Mouse (Mus musculus) forebrain, postnatal 0 days (tissue): Measurements from ENCODE around the gene Golgb1. TPM values are rescaled to one million over a fixed set of nuclear protein-coding genes. Genes with fewer than 3 reads are reported as not detected.
"Not testable (repeated sequence)": the region's sequence is repeated elsewhere in the genome, so short reads cannot be mapped to it uniquely, and the experiment has no call there.

ENCODE experiments used
- ATAC-seq: fragments of 200-750 bp; cut with Nextera tagmentation; 2 replicates; pipeline ENCODE4 v1.8.0; 2017; ENCODE audit warnings: mild to moderate bottlenecking, moderate library complexity
- DNase-seq: peaks from one replicate; pipeline ENCODE4 v3.0.0-alpha.2; 2015
- H3K27ac ChIP-seq: fragments of 300-500 bp; sonication (generic); 2 replicates; pipeline ENCODE4 v1.5.1; 2014; ENCODE audit warnings: low read depth, mild to moderate bottlenecking, antibody characterized with exemption, low read length, moderate library complexity, mixed read lengths
- H3K27me3 ChIP-seq: fragments of 300-500 bp; sonication (generic); 2 replicates; pipeline ENCODE4 v1.6.1; 2014; ENCODE audit warnings: mild to moderate bottlenecking, low read length, mixed read lengths; ENCODE audit not compliant: insufficient read depth
- H3K36me3 ChIP-seq: fragments of 300-500 bp; sonication (generic); 2 replicates; pipeline ENCODE4 v1.6.1; 2014; ENCODE audit warnings: mild to moderate bottlenecking, moderate library complexity; ENCODE audit not compliant: insufficient read depth
- H3K4me1 ChIP-seq: fragments of 300-500 bp; sonication (generic); 2 replicates; pipeline ENCODE4 v1.6.1; 2014; ENCODE audit warnings: antibody characterized with exemption; ENCODE audit not compliant: insufficient read depth
- H3K4me2 ChIP-seq: fragments of 300-500 bp; sonication (generic); 2 replicates; pipeline ENCODE4 v1.6.1; 2014; ENCODE audit warnings: low read depth, mild to moderate bottlenecking, moderate library complexity
- H3K4me3 ChIP-seq: fragments of 300-500 bp; sonication (generic); 2 replicates; pipeline ENCODE4 v1.5.1; 2014; ENCODE audit warnings: low read depth, low read length, mixed read lengths
- H3K9ac ChIP-seq: fragments of 300-500 bp; sonication (generic); 2 replicates; pipeline ENCODE4 v1.6.1; 2014; ENCODE audit warnings: mild to moderate bottlenecking
- H3K9me3 ChIP-seq: fragments of 300-500 bp; sonication (generic); 2 replicates; pipeline ENCODE4 v1.6.1; 2016; ENCODE audit warnings: low read length
- CTCF ChIP-seq: sonication (generic); IDR thresholded peaks from 2 replicates; pipeline ENCODE4 v1.5.1; 2016; ENCODE audit warnings: antibody characterized with exemption, control low read depth, low read depth
- whole genome bisulfite sequencing: fragments of 180-500 bp; shearing (Covaris S2); extraction: QIAGEN DNeasy Blood & Tissue Kit; methylation state at CpG from one replicate; pipeline ENCODE4 v1.1.7; 2014; 5-methylcytosine and 5-hydroxymethylcytosine counted together
- polyA plus RNA-seq: library from polyadenylated mRNA; unstranded; fragments of >200 nt; fragmentation: Nextera tagmentation; extraction: Ambion mirVana; gene quantifications from 2 replicates; pipeline ENCODE4 v1.2.1, GENCODE M21; 2015
- total RNA-seq: library from RNA; depleted of rRNA; stranded (reverse); fragments of >200 nt; gene quantifications from 2 replicates; pipeline ENCODE4 v1.2.3, GENCODE M21; 2014; rRNA removed

The Golgb1 gene
- total RNA-seq (22.4 and 30.2 TPM in 2 replicates), polyA plus RNA-seq (63.2 and 87.1 TPM in 2 replicates)

- Histone ChIP-seq H3K4me2 (peak within 1 kb of the TSS; percentile 81), H3K9me3 (no peaks in the 10 kb centered on the region), H3K9ac (peak within 1 kb of the TSS; percentile 77), H3K4me1 (peaks cover 5% of the 10 kb centered on the region), H3K27me3 (no peaks in the 10 kb centered on the region), H3K36me3 (peaks cover 12% of the 10 kb centered on the region), H3K27ac (peak within 1 kb of the TSS; percentile 88), H3K4me3 (peak within 1 kb of the TSS; percentile 98)
- TF ChIP-seq CTCF, result peak; percentile 26
- ATAC-seq (peak; percentile 99), DNase-seq (peak; percentile 99)
- WGBS, result under 1% methylated on average over 43 of the region's 43 CpGs
Observed at GRCm38 (mm10) chr16:36874583-36875275, at the start of gene Golgb1, which contains the start of gene Eaf2. TSS of gene Golgb1 (plus strand) at chr16:36875140. TSS of gene Eaf2 (minus strand) at chr16:36875003.

DNA sequence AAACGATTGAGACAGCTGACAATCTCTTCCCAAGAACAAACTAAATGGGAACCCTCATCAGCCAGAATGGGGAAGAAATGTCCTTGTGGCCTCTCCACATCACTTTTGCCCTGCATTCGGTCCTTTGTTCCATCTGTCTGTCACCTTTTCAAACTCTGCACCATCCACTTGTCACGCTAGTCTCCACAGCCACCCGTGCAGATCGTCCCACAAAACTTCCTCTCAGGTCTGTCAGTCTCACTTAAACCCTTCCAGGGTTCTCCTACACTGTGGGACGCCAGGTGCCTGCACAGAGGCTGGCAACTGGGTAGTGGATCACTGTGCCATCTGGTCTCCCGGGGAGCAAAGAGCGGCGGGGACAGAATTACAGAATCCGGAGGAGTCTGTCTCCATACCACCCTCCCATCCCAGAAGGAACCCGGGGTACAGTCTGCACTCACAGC is 47.3 kb upstream of the Golgb1 start:
- Histone ChIP-seq H3K36me3 (no peaks in the 10 kb centered on the region), H3K4me1 (peaks cover 11% of the 10 kb centered on the region), H3K4me2 (peak overlapping the region; percentile 82), H3K27ac (no peak overlapping the region), H3K4me3 (peak overlapping the region; percentile 76), H3K27me3 (peaks cover 3% of the 10 kb centered on the region; the same call in 1 of the 2 replicates), H3K9ac (peak overlapping the region; percentile 95; the same call in 1 of the 2 replicates), H3K9me3 (no peaks in the 10 kb centered on the region)
- ATAC-seq (no peak), DNase-seq (no peak)
- WGBS, result 5% methylated on average over 11 of the region's 11 CpGs
- no peak for TF ChIP-seq CTCF

DNA sequence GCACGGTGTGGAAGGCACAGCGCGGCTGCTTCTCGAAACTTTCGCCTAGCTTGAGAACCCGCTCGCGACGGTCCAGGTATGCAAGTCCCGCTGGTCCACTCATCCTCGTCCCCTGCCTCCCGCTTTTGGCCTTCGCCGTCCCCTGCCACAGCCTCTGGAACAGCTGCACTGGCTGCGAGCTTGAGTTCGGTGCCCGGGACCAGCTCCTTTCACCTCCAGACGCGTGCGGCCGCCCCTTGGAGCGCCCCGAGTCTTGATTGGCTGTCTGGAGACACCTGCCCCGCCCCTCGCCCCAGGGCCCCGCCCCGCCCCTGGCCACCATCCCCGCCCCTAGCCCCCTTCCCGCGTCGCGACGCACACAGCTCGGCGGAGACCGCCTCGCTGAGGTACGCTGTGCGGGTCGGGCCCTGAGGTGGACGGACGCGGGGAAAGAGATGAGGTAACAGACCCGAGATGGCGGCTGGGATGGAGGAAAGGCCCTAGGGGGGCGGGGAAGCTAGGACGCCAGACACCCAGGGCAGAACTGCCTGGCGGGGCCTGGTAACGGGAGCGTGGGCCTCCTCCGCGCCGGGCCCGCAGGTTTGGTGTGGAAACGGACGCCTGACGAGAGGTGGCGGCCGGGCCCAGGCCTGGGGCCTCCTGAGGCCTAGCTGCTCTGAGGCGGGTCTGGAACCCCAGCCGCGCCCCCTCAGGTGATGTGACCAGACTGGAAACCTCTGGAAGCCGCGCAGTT is 46.7 kb upstream of the Golgb1 start, which contains the start of gene Iqcb1:
Gene Iqcb1 (plus strand): TSS at position 332 of the 733 bp plus-strand sequence.
- DNase-seq, result peak; percentile 88
- peaks cover 11% of the 10 kb centered on the region for H3K4me1 ChIP-seq
- ATAC-seq, result peak; percentile 99
- WGBS, result 2% methylated on average over 62 of the region's 64 CpGs
- H3K4me3 ChIP-seq, result peak within 1 kb of the TSS; percentile 76
- TF ChIP-seq CTCF, result no peak
- peaks cover 3% of the 10 kb centered on the region; the same call in 1 of the 2 replicates for H3K27me3 ChIP-seq
- H3K4me2 ChIP-seq, result peak within 1 kb of the TSS; percentile 82
- peak within 1 kb of the TSS; percentile 95 for H3K9ac ChIP-seq
- H3K36me3 ChIP-seq, result no peaks in the 10 kb centered on the region
- peak within 1 kb of the TSS; percentile 79 for H3K27ac ChIP-seq
- no peaks in the 10 kb centered on the region for H3K9me3 ChIP-seq

DNA sequence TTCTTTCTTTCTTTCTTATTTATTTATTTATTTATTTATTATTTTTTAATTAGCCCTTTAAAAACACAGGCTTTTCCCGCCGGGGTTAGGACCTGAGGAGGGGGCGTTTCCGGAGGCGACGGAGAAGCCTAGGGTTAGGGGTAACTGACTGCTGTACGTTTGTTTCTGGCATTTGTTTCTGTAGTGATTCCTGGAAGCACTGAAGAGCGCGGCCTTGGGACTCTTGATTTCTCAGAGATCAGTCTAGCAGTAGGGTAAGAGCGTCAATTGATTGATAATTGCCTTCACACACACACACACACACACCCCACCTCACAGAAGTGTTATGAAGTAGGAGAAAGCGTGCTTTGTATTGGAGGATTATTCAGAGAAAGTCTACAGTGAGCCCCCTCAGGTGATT is 46.1 kb upstream of the Golgb1 start:
- H3K9me3 ChIP-seq, result no peaks in the 10 kb centered on the region
- H3K27ac ChIP-seq, result no peak overlapping the region
- peaks cover 3% of the 10 kb centered on the region; the same call in 1 of the 2 replicates for H3K27me3 ChIP-seq
- TF ChIP-seq CTCF, result no peak
- peak overlapping the region; percentile 95 for H3K9ac ChIP-seq
- DNase-seq, result peak; percentile 24
- WGBS, result 1% methylated on average over 11 of the region's 11 CpGs
- peaks cover 11% of the 10 kb centered on the region for H3K4me1 ChIP-seq
- H3K36me3 ChIP-seq, result no peaks in the 10 kb centered on the region
- H3K4me3 ChIP-seq, result peak overlapping the region; percentile 76
- peak overlapping the region; percentile 82 for H3K4me2 ChIP-seq
- peak; percentile 21; the same call in 1 of the 2 replicates for ATAC-seq

DNA sequence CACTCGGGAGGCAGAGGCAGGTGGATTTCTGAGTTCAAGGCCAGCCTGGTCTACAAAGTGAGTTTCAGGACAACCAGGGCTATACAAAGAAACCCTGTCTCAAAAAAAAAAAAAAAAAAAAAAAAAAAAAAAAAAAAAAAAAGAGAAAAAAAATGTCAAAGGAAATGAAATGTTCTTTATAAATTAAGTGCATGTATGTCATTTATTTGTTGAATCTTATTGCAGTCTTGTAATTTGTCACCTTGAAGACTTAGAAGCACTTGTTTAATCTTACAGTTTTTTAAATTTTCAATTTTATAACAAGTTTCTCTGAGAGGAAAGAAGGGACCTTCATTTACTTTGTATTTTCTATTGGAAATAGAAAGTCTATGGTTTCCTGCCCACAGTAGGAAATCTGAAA is 28.0 kb upstream of the Golgb1 start:
- peaks cover 12% of the 10 kb centered on the region for H3K36me3 ChIP-seq
- not testable (repeated sequence) for H3K9me3 ChIP-seq, H3K9ac ChIP-seq, DNase-seq, H3K4me3 ChIP-seq, H3K4me2 ChIP-seq, H3K4me1 ChIP-seq, H3K27ac ChIP-seq, ATAC-seq, H3K27me3 ChIP-seq
- WGBS, result 97% methylated on average over 1 of the region's 1 CpGs

DNA sequence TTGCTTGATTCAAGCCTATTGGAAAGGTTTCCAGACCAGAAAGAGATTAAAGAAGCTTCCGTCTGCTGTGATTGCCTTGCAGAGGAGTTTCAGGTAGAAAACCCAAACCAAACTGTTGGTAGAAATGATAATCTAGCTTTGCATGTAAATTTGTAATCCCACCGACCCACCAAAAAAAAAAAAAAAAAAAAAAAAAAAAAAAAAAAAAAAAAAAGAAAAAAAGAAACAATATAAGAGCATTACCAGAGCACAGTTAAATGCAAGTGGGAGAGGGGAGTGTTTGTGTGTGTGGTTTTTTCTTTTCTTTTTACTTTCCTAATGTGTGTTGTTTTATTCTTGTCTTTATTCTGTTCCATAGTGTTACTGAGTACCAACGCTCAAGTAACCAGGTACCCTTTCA is 23.7 kb upstream of the Golgb1 start:
- Histone ChIP-seq H3K36me3 (peaks cover 15% of the 10 kb centered on the region), H3K4me3 (no peak overlapping the region), H3K27ac (no peak overlapping the region), H3K27me3 (no peaks in the 10 kb centered on the region), H3K4me2 (no peak overlapping the region), H3K9ac (no peak overlapping the region), H3K4me1 (no peaks in the 10 kb centered on the region), H3K9me3 (no peaks in the 10 kb centered on the region)
- no peak for TF ChIP-seq CTCF
- ATAC-seq (no peak), DNase-seq (no peak)
- 92% methylated on average over 3 of the region's 3 CpGs for WGBS

DNA sequence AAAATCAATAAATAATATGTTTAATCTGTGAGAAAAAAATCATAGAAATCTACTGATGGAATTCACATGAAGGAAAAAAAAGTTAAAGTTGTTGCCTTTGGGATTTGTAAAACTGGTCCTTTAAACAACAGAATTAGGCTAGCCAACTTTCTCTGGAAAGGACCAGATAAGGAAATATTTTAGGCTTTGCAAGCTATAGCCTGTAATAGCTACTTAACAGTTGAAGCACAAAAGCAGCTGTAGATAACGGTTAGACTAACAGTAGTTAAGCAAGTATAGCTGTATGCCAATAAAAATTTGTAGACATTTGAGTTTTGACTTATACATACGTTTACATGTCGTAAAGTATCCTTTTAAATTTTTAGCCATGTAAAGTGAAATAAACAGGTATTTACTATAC is 11.4 kb upstream of the Golgb1 start:
- DNase-seq, result no peak
- Histone ChIP-seq H3K27me3 (no peaks in the 10 kb centered on the region), H3K4me3 (no peak overlapping the region), H3K9ac (no peak overlapping the region), H3K36me3 (peaks cover 20% of the 10 kb centered on the region), H3K27ac (no peak overlapping the region), H3K9me3 (no peaks in the 10 kb centered on the region), H3K4me2 (no peak overlapping the region), H3K4me1 (no peaks in the 10 kb centered on the region)
- no peak for ATAC-seq
- WGBS, result 92% methylated on average over 3 of the region's 3 CpGs
- TF ChIP-seq CTCF, result no peak
